Mouse (Mus musculus): ENCODE results near the gene Snx17. TPM values are rescaled to one million over a fixed set of nuclear protein-coding genes. Genes with fewer than 3 reads are reported as not detected.

Snx17 gene
- polyA plus RNA-seq (2012; rRNA removed) = 127 and 134 TPM in 2 replicates

DNA sequence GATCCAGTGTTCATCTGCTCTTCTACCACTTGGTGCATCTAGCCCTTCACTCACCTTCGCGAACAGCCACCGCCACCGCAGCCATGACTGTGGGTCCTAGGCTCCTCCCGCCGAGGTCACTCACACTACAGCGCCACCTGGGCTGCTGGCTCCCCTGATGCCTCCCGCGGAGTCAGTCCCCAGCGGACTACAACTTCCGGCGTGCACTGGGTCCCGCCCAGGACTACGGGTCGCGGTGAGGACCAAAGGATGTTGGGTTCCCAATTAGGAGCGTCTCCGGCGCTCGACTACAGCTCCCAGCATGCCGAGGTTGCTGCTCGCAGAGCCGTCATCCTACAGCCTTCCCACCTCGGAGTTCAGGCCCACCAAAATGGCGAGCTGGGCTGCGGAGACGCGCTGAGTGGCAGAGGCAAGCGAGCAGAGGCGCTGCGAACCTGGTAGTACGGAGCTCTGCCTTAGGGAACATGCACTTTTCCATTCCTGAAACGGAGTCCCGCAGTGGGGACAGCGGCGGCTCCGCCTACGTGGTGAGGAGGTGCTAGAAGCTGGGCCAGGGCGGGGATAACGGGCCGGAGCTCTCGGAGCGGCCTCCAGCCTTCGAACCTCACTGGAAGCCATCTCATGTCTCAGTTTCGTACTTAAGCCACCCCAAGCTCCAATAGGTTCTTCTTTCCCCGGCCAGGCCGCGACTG, at the start of gene Snx17, which contains the start of gene Eif2b4:
Gene Snx17 (plus strand): TSS at position 289 of the 692 bp plus-strand sequence.
Gene Eif2b4 (minus strand): TSS at position 492 of the 692 bp plus-strand sequence.
- DNase-seq = peak; percentile 100
- Histone ChIP-seq H3K27me3 (ENCODE audit: control insufficient read depth, insufficient read depth, low read length) (no peaks in the 10 kb centered on the region), H3K4me3 (ENCODE audit: control insufficient read depth, insufficient read depth, low read length) (peak within 1 kb of the TSS; percentile 76), H3K4me1 (replicated peaks; ENCODE audit: control insufficient read depth, insufficient read depth, low read length) (peaks cover 4% of the 10 kb centered on the region), H3K27ac (ENCODE audit: control insufficient read depth, insufficient read depth, low read length) (peak within 1 kb of the TSS; percentile 45), H3K36me3 (ENCODE audit: control insufficient read depth, insufficient read depth, low read length) (peaks cover 46% of the 10 kb centered on the region)
- under 1% methylated on average over 48 of the region's 48 CpGs for WGBS
- TF ChIP-seq POLR2A (IDR thresholded peaks at IDR 0.05; ENCODE audit: control insufficient read depth, extremely low read depth, insufficient read depth, low read length, poor library complexity) = peak; percentile 76
- peak; percentile 60; the same call in 1 of the 2 replicates for TF ChIP-seq CTCF (IDR thresholded peaks at IDR 0.05; ENCODE audit: borderline replicate concordance, control insufficient read depth, extremely low read depth, insufficient read depth, low read length, poor library complexity)

DNA sequence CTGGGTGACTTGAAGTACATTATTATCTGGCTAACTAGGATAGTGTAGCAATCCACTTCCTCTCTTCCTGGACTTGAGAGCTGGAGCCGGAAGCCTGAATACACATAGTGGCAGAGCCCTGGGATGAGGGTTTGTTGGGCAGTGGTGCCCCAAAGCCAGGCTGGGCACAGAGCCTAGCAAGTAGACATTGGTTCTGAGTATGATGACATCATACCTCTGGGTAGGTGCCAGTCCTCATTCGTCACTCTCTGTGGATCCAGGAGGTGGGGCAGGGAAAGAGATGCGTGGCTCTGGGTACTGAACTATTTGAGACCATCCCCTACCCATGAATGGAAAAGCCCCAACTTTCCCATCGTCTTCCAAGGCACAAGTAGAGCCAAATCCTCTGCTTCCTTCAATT, 43.2 kb upstream of the Snx17 start:
- DNase-seq = no peak
- Histone ChIP-seq H3K4me1 (replicated peaks; ENCODE audit: control insufficient read depth, insufficient read depth, low read length) (peaks cover 8% of the 10 kb centered on the region), H3K36me3 (ENCODE audit: control insufficient read depth, insufficient read depth, low read length) (no peaks in the 10 kb centered on the region), H3K27ac (ENCODE audit: control insufficient read depth, insufficient read depth, low read length) (no peak overlapping the region), H3K4me3 (ENCODE audit: control insufficient read depth, insufficient read depth, low read length) (no peak overlapping the region), H3K27me3 (ENCODE audit: control insufficient read depth, insufficient read depth, low read length) (no peaks in the 10 kb centered on the region)
- WGBS = 98% methylated on average over 4 of the region's 4 CpGs
- TF ChIP-seq POLR2A (IDR thresholded peaks at IDR 0.05; ENCODE audit: control insufficient read depth, extremely low read depth, insufficient read depth, low read length, poor library complexity) (no peak), CTCF (IDR thresholded peaks at IDR 0.05; ENCODE audit: borderline replicate concordance, control insufficient read depth, extremely low read depth, insufficient read depth, low read length, poor library complexity) (no peak)

DNA sequence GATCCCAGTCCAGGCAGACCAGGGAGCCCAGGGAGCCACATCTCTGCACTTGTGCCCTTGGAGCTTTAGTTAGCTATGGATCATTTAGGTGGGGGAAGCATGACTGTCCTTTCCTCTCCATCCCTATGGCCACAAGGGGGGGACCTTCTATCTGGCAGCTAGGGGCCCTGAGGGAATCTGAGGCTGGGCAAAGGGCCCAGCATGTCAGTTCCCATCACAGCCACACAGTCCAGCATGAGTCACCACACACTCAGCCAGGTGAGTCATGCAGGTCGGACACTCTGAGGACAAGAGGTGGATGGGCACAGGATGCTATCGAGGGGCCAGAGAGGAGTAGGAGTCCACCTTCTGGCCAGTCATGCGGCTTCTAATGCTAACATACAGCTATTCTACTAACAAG, 41.3 kb upstream of the Snx17 start:
- DNase-seq = no peak
- Histone ChIP-seq H3K4me3 (ENCODE audit: control insufficient read depth, insufficient read depth, low read length) (no peak overlapping the region), H3K36me3 (ENCODE audit: control insufficient read depth, insufficient read depth, low read length) (peaks cover under 1% of the 10 kb centered on the region; the same call in 1 of the 2 replicates), H3K27me3 (ENCODE audit: control insufficient read depth, insufficient read depth, low read length) (no peaks in the 10 kb centered on the region), H3K27ac (ENCODE audit: control insufficient read depth, insufficient read depth, low read length) (no peak overlapping the region), H3K4me1 (replicated peaks; ENCODE audit: control insufficient read depth, insufficient read depth, low read length) (peaks cover 8% of the 10 kb centered on the region)
- WGBS = 94% methylated on average over 3 of the region's 3 CpGs
- TF ChIP-seq POLR2A (IDR thresholded peaks at IDR 0.05; ENCODE audit: control insufficient read depth, extremely low read depth, insufficient read depth, low read length, poor library complexity) (no peak), CTCF (IDR thresholded peaks at IDR 0.05; ENCODE audit: borderline replicate concordance, control insufficient read depth, extremely low read depth, insufficient read depth, low read length, poor library complexity) (no peak)

DNA sequence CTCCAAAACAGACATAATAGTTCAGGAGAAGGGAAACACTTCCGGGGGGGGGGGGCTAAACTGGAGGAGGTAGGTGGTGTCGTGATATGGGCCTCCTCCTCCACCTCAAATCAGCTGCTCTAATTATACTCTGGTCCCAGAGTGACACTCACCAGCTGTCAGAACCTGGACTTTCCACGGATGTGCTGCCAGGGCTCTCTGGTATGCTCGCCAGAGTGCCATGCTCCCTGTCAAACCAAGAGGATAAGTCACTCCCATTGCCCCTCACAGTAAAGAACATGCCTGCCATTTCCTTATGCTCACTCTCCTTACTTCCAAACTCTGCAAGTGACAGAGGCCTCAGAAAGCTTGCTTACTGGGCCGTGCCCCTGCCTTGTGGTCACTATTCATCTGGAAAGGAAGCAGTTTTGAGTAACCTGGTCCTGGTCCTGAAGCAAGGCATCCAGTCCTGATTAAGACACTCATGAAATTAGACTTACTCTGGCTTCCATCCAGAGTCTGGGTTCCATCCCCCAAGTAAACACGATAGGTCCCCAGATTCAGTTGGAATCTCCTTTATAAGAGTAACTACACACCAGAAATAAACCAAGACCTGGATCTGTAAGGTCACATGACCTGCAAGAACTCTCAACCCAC, 39.4 kb upstream of the Snx17 start:
- peaks cover 19% of the 10 kb centered on the region for H3K36me3 ChIP-seq (ENCODE audit: control insufficient read depth, insufficient read depth, low read length)
- peak overlapping the region; percentile 91 for H3K4me3 ChIP-seq (ENCODE audit: control insufficient read depth, insufficient read depth, low read length)
- no peak for TF ChIP-seq POLR2A (IDR thresholded peaks at IDR 0.05; ENCODE audit: control insufficient read depth, extremely low read depth, insufficient read depth, low read length, poor library complexity)
- no peak for TF ChIP-seq CTCF (IDR thresholded peaks at IDR 0.05; ENCODE audit: borderline replicate concordance, control insufficient read depth, extremely low read depth, insufficient read depth, low read length, poor library complexity)
- 43% methylated on average over 6 of the region's 6 CpGs for whole genome bisulfite sequencing
- H3K27ac ChIP-seq (ENCODE audit: control insufficient read depth, insufficient read depth, low read length) = no peak overlapping the region
- DNase-seq = peak; percentile 11
- no peaks in the 10 kb centered on the region for H3K27me3 ChIP-seq (ENCODE audit: control insufficient read depth, insufficient read depth, low read length)
- peaks cover 8% of the 10 kb centered on the region for H3K4me1 ChIP-seq (replicated peaks; ENCODE audit: control insufficient read depth, insufficient read depth, low read length)

DNA sequence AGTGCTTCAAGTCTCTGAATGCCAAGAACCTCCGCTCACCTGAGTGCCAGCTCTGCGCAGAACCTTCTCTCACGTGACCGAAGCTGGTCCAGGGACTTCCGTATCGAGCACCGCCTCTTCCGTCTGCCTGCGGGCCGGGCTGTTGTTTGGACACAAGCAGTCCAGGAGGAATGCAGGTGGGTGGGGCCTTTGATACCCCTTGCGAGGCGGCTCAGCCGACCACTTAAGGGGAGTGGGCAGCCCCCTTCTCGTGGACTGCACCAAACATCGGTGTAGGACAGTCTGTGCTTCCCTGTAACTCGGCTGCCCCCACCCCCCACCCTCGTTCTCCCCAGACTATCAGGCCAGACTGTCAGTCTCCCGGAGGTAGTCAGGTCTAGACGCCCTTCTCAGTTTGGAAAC, 38.9 kb upstream of the Snx17 start, which contains the start of gene Mpv17:
Gene Mpv17 (minus strand): TSS at position 100 of the 402 bp plus-strand sequence.
- TF ChIP-seq CTCF (IDR thresholded peaks at IDR 0.05; ENCODE audit: borderline replicate concordance, control insufficient read depth, extremely low read depth, insufficient read depth, low read length, poor library complexity) (no peak), POLR2A (IDR thresholded peaks at IDR 0.05; ENCODE audit: control insufficient read depth, extremely low read depth, insufficient read depth, low read length, poor library complexity) (peak; percentile 58)

DNA sequence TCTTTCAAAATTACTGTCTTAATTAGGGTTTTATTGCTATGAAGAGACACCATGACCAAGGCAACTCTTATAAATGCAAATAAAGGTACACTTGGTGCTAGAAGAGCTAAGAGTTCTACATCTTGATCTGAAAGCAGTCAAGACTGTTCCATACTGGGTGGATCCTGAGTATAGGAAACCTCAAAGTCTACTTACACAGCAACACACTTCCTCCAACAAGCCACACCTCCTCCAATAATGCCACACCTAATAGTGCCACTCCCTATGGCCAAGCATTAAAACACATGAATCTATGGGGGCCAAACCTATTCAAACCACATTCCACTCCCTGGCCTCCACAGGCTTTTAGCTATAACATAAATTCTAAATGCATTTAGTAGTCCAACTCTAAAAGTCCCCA, 30.6 kb upstream of the Snx17 start:
- Histone ChIP-seq H3K36me3 (ENCODE audit: control insufficient read depth, insufficient read depth, low read length) (peaks cover 76% of the 10 kb centered on the region), H3K27ac (ENCODE audit: control insufficient read depth, insufficient read depth, low read length) (no peak overlapping the region), H3K27me3 (ENCODE audit: control insufficient read depth, insufficient read depth, low read length) (no peaks in the 10 kb centered on the region), H3K4me3 (ENCODE audit: control insufficient read depth, insufficient read depth, low read length) (no peak overlapping the region), H3K4me1 (replicated peaks; ENCODE audit: control insufficient read depth, insufficient read depth, low read length) (no peaks in the 10 kb centered on the region)
- no peak for TF ChIP-seq CTCF (IDR thresholded peaks at IDR 0.05; ENCODE audit: borderline replicate concordance, control insufficient read depth, extremely low read depth, insufficient read depth, low read length, poor library complexity)
- TF ChIP-seq POLR2A (IDR thresholded peaks at IDR 0.05; ENCODE audit: control insufficient read depth, extremely low read depth, insufficient read depth, low read length, poor library complexity) = no peak
- DNase-seq = no peak

More for the DNA sequence above, 38.9 kb upstream of the Snx17 start, which contains the start of gene Mpv17:
- Histone ChIP-seq H3K4me3 (ENCODE audit: control insufficient read depth, insufficient read depth, low read length) (peak within 1 kb of the TSS; percentile 91), H3K27ac (ENCODE audit: control insufficient read depth, insufficient read depth, low read length) (0 out of 2 replicates have a peak within 1 kb of the TSS, but pooled peaks have one; percentile 16), H3K27me3 (ENCODE audit: control insufficient read depth, insufficient read depth, low read length) (no peaks in the 10 kb centered on the region), H3K36me3 (ENCODE audit: control insufficient read depth, insufficient read depth, low read length) (peaks cover 24% of the 10 kb centered on the region), H3K4me1 (replicated peaks; ENCODE audit: control insufficient read depth, insufficient read depth, low read length) (peaks cover 8% of the 10 kb centered on the region)
- under 1% methylated on average over 19 of the region's 19 CpGs for WGBS
- DNase-seq = peak; percentile 71

All from thymus, adult 2 months (tissue).